Mouse (Mus musculus): ENCODE measurements at regions not wholly inside any gene's neighbourhood (a gene's known extent, or its start where the extent isn't known, plus 50 kb on each side); places are given as distances from the start of the nearest gene placed in this dataset.

- CTCF ChIA-PET, result no interaction called here
Observed at GRCm38 (mm10) chr1:88623040-88623439, 79.0 kb downstream of the Arl4c start.

GRCm38 (mm10) chr1:88622356-88622755 is 79.7 kb downstream of the Arl4c start:
- CTCF ChIA-PET, result no interaction called here

DNA sequence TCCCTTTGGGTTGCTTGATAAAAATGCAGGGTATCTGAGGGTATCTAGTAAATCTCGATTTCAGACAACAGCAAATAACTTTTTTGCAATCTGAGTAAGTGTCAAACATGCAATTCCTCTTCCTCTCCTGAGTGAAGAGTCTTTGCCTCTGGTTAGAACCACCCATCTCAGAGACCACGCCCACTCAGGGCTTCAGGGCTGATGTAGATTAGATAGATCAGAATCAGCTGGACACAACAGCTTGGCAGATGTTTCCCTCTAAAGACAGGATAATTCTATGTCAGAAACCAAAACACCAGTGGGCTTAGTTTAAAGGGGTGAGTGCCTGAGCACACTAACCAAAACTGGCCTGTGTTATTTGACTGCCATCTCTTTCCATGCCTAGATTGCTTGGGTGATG is 80.8 kb downstream of the Arl4c start:
- CTCF ChIA-PET, result no interaction called here

DNA sequence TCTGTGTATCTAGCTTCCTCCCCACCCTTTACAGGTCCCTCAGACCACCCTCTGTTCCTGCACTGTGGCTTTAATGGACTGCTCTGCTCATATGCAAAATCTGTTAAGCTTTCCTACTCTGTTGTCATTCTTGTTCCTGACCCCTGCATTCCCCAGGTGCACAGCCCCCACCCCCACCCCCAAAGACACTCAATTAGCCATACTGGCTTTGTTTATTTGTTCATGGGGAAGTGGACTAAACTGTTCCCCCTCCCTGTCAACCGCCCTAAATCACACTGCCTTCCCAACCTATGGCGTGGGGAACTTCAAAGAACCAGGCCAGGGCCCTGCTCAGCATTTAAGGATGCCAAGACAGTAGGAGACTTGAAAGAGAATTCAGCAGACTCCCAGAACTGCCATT is 89.0 kb downstream of the Arl4c start:
- CTCF ChIA-PET, result interaction anchor here (0.7 kb wide), 1 partner anchor 28 kb away, joined by 3 read pairs; no protein-coding TSS in a partner anchor

GRCm38 (mm10) chr1:88611241-88611640 is 90.8 kb downstream of the Arl4c start:
- CTCF ChIA-PET, result no interaction called here

GRCm38 (mm10) chr1:88610810-88611209 is 91.2 kb downstream of the Arl4c start:
- CTCF ChIA-PET, result no interaction called here

GRCm38 (mm10) chr1:88608826-88609225 is 93.2 kb downstream of the Arl4c start:
- CTCF ChIA-PET, result no interaction called here

DNA sequence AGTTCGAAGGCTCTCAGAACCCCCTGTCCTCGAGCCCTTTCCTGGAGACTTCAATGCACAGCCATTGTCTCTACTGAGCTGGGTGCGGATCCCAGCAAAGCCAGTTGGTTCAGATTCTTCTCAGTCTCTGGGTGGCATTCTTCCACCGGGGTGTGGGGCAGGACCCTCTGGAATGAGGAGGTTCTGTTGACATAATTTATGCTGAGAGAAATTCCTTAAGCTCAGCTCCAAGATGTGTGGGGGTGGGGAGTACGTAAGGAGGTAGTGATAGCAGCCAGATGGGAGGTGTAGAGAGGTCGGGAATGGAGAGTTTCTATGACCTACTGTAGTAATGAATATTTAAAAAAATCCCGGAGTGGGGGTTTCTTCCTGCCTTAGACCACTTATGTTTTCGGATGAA is 93.8 kb downstream of the Arl4c start:
- CTCF ChIA-PET, result no interaction called here

DNA sequence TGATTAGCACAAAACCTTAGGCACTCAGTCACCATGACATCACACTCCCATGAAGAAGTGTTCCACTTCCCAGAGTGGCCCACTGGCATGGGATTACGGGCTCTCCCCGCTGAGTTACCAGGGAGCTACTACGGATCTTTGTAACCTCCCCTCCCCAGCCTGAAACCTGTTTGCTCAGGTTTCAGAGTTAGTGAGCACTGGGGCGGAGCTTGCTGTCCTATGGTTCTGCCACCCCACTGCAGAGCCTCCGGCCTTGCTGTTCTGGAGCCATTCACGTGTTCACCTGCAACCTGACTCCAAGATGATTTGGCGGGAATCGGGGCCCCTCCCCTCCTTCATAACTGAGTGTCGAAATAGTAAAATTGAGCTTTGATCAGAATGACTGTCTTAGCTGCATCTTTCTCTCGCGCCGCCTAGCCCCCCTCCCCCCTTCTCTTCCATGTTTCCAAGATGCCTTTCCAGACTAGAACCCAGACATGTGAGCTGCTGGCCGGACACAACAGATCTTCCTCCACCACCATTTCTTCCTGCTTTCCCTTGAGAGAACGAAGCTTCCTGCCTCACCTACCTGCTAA is 95.8 kb upstream of the Glrp1 start:
- CTCF ChIA-PET, result interaction anchor here (1.0 kb wide), 1 partner anchor 11 kb away, joined by 3 read pairs; no protein-coding TSS in a partner anchor

DNA sequence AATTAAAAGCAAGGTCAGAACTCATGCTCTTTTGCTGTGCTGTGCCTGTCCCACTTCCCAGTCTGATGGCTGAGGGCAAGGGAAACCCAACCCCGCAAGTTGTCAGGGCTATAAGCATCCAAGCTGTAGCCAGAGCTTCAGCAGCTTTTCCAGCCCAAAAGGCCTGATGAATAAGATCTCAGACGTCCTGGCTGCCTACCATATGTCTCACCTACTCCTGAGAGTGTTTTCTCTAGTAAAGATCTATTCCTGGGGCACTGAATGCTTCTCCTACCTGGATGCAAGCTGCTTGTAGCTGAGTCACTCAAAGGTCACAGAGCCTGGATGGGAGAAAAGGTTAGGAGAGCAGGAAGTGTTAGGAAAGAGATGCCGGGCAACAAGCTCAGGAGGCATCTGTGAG is 92.4 kb upstream of the Glrp1 start:
- CTCF ChIA-PET, result no interaction called here

- CTCF ChIA-PET, result no interaction called here
Observed at GRCm38 (mm10) chr1:88601801-88602200, 91.9 kb upstream of the Glrp1 start.

GRCm38 (mm10) chr1:88600145-88600544 is 90.3 kb upstream of the Glrp1 start:
- CTCF ChIA-PET, result interaction anchor here (0.6 kb wide), 1 partner anchor 33 kb away, joined by 4 read pairs; no protein-coding TSS in a partner anchor

- CTCF ChIA-PET, result interaction anchor here (1.0 kb wide), 1 partner anchor 11 kb away, joined by 3 read pairs; no protein-coding TSS in a partner anchor
Observed at GRCm38 (mm10) chr1:88594484-88595254, 84.8 kb upstream of the Glrp1 start.

GRCm38 (mm10) chr1:88592036-88592435 is 82.2 kb upstream of the Glrp1 start:
- CTCF ChIA-PET, result no interaction called here

GRCm38 (mm10) chr1:88590802-88591380 is 81.0 kb upstream of the Glrp1 start:
- CTCF ChIA-PET, result no interaction called here

DNA sequence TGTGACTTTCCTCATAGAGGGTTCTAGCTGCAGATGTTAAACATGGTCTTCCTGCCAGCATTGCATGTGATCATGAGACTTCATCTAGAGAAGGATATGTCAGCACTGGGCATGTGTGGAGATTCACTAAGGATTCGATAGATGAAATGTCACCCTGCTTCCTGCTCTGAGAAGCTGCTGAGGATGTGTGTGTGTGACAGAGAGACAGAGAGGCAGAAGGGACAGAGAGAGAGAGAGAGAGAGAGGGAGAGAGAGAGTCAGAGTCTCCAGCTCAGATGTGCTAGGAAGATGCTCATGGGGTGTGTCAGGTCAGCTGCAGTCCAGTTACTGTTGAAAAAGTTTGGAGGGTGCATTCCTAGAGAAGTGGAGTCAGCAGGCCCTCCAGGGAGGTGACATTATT is 78.9 kb upstream of the Glrp1 start:
- CTCF ChIA-PET, result no interaction called here

- CTCF ChIA-PET, result interaction anchor here (1.1 kb wide), 1 partner anchor 116 kb away, joined by 3 read pairs; no protein-coding TSS in a partner anchor
Observed at GRCm38 (mm10) chr1:88586823-88587820, 77.3 kb upstream of the Glrp1 start.

DNA sequence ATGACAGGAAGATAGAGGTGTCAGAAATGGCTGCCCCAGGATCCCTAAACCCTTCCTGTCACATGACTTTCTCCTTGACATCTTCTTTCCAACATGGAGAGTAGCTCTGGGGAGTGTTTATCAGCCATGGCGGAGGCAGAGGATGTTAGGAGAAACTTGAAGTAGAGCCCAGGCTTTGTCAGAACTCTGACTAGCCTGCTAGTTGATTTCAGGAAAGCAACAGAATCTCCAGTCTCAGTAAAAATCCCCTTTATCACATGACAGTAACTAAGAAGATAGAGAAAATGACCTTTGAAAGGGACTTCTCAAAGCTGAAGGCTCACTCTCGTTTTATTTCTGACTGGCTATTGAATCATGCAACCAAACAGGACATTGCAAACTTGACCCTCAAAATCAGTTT is 76.3 kb upstream of the Glrp1 start:
- CTCF ChIA-PET, result no interaction called here

DNA sequence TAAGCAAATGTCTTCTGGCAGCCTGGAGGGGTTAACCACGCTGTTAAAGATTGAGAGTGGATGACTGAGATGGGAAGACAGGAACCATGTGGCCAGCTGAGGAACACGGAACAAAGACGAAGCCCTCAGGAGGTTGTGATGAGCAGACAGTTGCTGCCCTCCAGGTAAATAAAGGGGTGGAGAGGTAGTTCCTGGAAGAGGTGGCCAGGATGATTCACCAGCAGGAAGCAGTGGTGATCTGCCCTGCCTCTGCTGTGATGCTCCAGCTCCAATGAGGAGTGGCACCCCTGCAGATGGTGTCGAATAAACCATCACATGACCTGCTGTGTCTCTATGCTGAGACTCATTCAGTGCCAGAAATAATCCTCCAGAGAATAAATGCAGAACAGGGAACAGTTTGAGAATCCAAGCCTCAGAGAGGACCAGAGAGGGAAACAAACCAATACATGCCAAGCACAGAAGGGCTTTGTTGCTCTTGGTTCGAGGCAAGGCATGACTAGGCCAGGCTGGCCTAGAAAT is 74.7 kb upstream of the Glrp1 start:
- CTCF ChIA-PET, result no interaction called here

DNA sequence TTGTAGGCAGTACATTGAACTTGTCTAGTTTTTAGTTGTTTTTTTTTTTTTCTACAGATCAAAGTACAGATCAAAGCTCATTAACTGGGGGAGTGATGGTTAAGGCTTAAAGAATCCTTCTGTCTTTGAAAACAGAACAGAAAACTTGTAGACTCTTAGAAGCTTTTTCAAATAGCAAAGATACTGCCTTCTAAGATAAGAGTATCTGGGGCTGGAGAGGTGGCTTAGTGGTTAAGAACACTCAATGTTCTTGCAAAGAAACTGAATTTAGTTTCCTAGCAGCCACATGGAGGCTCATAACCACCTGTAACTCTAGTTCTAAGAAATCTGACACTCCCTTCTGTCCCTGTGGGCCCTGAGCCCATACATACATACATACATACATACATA is 68.4 kb upstream of the Glrp1 start:
- CTCF ChIA-PET, result no interaction called here

DNA sequence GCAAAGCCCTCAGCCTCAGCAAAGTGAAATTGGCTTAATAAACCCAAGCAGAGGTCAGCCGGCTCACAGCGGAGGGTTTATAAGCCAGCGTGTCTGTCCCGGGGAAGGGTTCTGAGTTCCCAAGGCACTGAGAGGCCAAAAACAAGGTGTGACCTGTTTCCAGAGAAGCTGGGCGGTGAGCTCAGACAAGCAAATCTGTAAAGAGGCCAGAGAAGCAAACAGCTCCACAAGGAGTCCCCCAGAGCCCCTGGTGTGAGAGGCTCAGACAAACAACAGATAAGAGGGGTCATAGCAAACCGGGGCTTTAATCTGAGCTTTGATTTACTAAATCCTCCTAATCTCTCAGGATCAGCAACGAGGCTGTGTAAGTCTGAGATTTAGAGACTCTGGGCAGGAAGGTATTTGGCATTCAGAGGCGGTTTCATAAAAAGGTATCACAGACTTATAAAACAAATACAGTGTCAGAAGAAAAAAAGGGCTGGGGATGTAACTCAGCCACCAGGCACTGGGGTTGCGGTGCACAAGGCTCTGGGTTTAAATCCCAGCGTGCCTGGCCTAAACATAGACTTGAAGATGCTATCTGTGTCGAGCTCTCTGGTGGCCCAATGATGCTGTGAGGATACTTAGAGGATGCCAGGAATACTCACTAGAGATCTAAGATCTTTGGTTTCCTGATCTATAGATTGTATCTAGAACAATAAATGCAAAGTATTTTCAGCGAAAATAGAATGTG is 67.8 kb upstream of the Glrp1 start:
- CTCF ChIA-PET, result no interaction called here

Data from spleen, embryonic (tissue).